Mouse (Mus musculus) midbrain, embryonic 16.5 days (tissue): ENCODE measurements around the gene Rhox2a. TPM values are rescaled to one million over a fixed set of nuclear protein-coding genes. Genes with fewer than 3 reads are reported as not detected.
"Not testable (repeated sequence)": the region's sequence is repeated elsewhere in the genome, so short reads cannot be mapped to it uniquely, and the experiment has no call there.

ENCODE experiments used
- ATAC-seq: fragments of 200-750 bp; cut with Nextera tagmentation; 2 replicates; pipeline ENCODE4 v1.8.0; 2017; ENCODE audit warnings: moderate TSS enrichment
- H3K27ac ChIP-seq: fragments of 300-500 bp; sonication (generic); 2 replicates; pipeline ENCODE4 v1.5.1; 2014; ENCODE audit warnings: mild to moderate bottlenecking, low read length, mixed read lengths
- H3K27me3 ChIP-seq: fragments of 300-500 bp; sonication (generic); 2 replicates; pipeline ENCODE4 v1.6.1; 2014; ENCODE audit warnings: low read depth, low read length, mixed read lengths; ENCODE audit not compliant: control insufficient read depth, insufficient read depth
- H3K36me3 ChIP-seq: fragments of 300-500 bp; sonication (generic); 2 replicates; pipeline ENCODE4 v1.6.1; 2014; ENCODE audit warnings: mild to moderate bottlenecking, low read length, moderate library complexity, mixed read lengths; ENCODE audit not compliant: control insufficient read depth, insufficient read depth
- H3K4me1 ChIP-seq: fragments of 300-500 bp; sonication (generic); 2 replicates; pipeline ENCODE4 v1.6.1; 2014; ENCODE audit warnings: mild to moderate bottlenecking, low read length, mixed read lengths; ENCODE audit not compliant: control insufficient read depth, insufficient read depth
- H3K4me2 ChIP-seq: fragments of 300-500 bp; sonication (generic); 2 replicates; pipeline ENCODE4 v1.6.1; 2014; ENCODE audit warnings: mild to moderate bottlenecking, low read length, mixed read lengths
- H3K4me3 ChIP-seq: fragments of 300-500 bp; sonication (generic); 2 replicates; pipeline ENCODE4 v1.5.1; 2014; ENCODE audit warnings: low read depth, mild to moderate bottlenecking, low read length, moderate library complexity, mixed read lengths
- H3K9ac ChIP-seq: fragments of 300-500 bp; sonication (generic); 2 replicates; pipeline ENCODE4 v1.6.1; 2014; ENCODE audit warnings: low read depth, low read length, mixed read lengths
- H3K9me3 ChIP-seq: fragments of 300-500 bp; sonication (generic); replicated peaks from 2 replicates; pipeline ENCODE4 v1.6.1; 2014; ENCODE audit warnings: mild to moderate bottlenecking, low read length, mixed read lengths; ENCODE audit not compliant: control insufficient read depth, poor library complexity, severe bottlenecking
- WGBS: fragments of 180-500 bp; shearing (Covaris S2); extraction: QIAGEN DNeasy Blood & Tissue Kit; methylation state at CpG from one replicate; pipeline ENCODE4 v1.1.7; 2014; 5-methylcytosine and 5-hydroxymethylcytosine counted together
- polyA plus RNA-seq: library from polyadenylated mRNA; unstranded; fragments of >200 nt; fragmentation: Nextera tagmentation; extraction: Ambion mirVana; gene quantifications from 2 replicates; pipeline ENCODE4 v1.2.1, GENCODE M21; 2015

Gene Rhox2a
- polyA plus RNA-seq = not detected in 2 replicates

- H3K9ac ChIP-seq, H3K4me3 ChIP-seq, ATAC-seq, H3K27ac ChIP-seq, H3K4me2 ChIP-seq, H3K27me3 ChIP-seq, H3K4me1 ChIP-seq, H3K36me3 ChIP-seq, H3K9me3 ChIP-seq: not testable (repeated sequence)
- whole genome bisulfite sequencing = no CpG with 5 or more reads among the region's 9 CpGs
Measured at GRCm38 (mm10) chrX:37244676-37245075, at the start of gene Rhox2a. Rhox2a (plus strand) TSS chrX:37244976.

GRCm38 (mm10) chrX:37198676-37199075 lies 46.1 kb upstream of the Rhox2a start:
- H3K27ac ChIP-seq = no peak overlapping the region
- no peaks in the 10 kb centered on the region for H3K27me3 ChIP-seq
- no peaks in the 10 kb centered on the region for H3K36me3 ChIP-seq
- no peaks in the 10 kb centered on the region for H3K4me1 ChIP-seq
- no peak overlapping the region for H3K4me2 ChIP-seq
- no peak overlapping the region for H3K4me3 ChIP-seq
- no peaks in the 10 kb centered on the region for H3K9me3 ChIP-seq
- no peak for ATAC-seq
- 65% methylated on average over 8 of the region's 8 CpGs for WGBS
- no peak overlapping the region for H3K9ac ChIP-seq

- no peak within 1 kb of the TSS for H3K9ac ChIP-seq
- H3K36me3 ChIP-seq = no peaks in the 10 kb centered on the region
- no peak within 1 kb of the TSS for H3K4me3 ChIP-seq
- ATAC-seq = no peak
- no peaks in the 10 kb centered on the region for H3K9me3 ChIP-seq
- 86% methylated on average over 10 of the region's 10 CpGs for WGBS
- H3K4me2 ChIP-seq = no peak within 1 kb of the TSS
- H3K27me3 ChIP-seq = no peaks in the 10 kb centered on the region
- H3K27ac ChIP-seq = no peak within 1 kb of the TSS
- no peaks in the 10 kb centered on the region for H3K4me1 ChIP-seq
Measured at GRCm38 (mm10) chrX:37210941-37211340, 33.8 kb upstream of the Rhox2a start, which contains the start of gene Gm9. Gm9 (minus strand) TSS chrX:37211041.

- H3K9me3 ChIP-seq, H3K27me3 ChIP-seq, H3K36me3 ChIP-seq, H3K9ac ChIP-seq, H3K27ac ChIP-seq, H3K4me3 ChIP-seq, H3K4me2 ChIP-seq, H3K4me1 ChIP-seq, ATAC-seq: not testable (repeated sequence)
- WGBS = 79% methylated on average over 1 of the region's 1 CpGs
Measured at GRCm38 (mm10) chrX:37222158-37222557, 22.6 kb upstream of the Rhox2a start, which contains the start of gene Rhox1. Rhox1 (minus strand) TSS chrX:37222258.

- not testable (repeated sequence) for H3K4me2 ChIP-seq, ATAC-seq, H3K27ac ChIP-seq, H3K4me3 ChIP-seq, H3K4me1 ChIP-seq, H3K36me3 ChIP-seq, H3K9ac ChIP-seq, H3K9me3 ChIP-seq, H3K27me3 ChIP-seq
- WGBS = no CpG with 5 or more reads among the region's 3 CpGs
Measured at GRCm38 (mm10) chrX:37249619-37250018, 4.8 kb downstream of the Rhox2a start, which contains the start of gene Rhox3a. Rhox3a (plus strand) TSS chrX:37249919.

- not testable (repeated sequence) for H3K4me2 ChIP-seq, H3K9ac ChIP-seq, H3K27ac ChIP-seq, H3K4me3 ChIP-seq, H3K36me3 ChIP-seq, H3K27me3 ChIP-seq, H3K9me3 ChIP-seq, H3K4me1 ChIP-seq, ATAC-seq
- 95% methylated on average over 8 of the region's 19 CpGs for WGBS
Measured at GRCm38 (mm10) chrX:37265038-37265437, 20.3 kb downstream of the Rhox2a start, which contains the start of gene Rhox4a. Rhox4a (plus strand) TSS chrX:37265338.

Other genes with a start within 250 kb of the Rhox2a start
- 0.12 TPM in 1 of 2 replicates, not detected in the other for gene Sowahd, start 196.1 kb upstream of the Rhox2a start, polyA plus RNA-seq
- gene Rpl39, start 159.6 kb upstream of the Rhox2a start, polyA plus RNA-seq = 229 and 259 TPM in 2 replicates
- gene Upf3b, start 134.7 kb upstream of the Rhox2a start, polyA plus RNA-seq = 29.8 and 32.8 TPM in 2 replicates
- gene Nkap, start 118.2 kb upstream of the Rhox2a start, polyA plus RNA-seq = 26.2 and 26.8 TPM in 2 replicates
- 0.57 and 0.82 TPM in 2 replicates for gene Akap14, start 76.1 kb upstream of the Rhox2a start, polyA plus RNA-seq
- gene Ndufa1, start 53.8 kb upstream of the Rhox2a start, polyA plus RNA-seq = 605 and 635 TPM in 2 replicates
- gene Rnf113a1, start 53.7 kb upstream of the Rhox2a start, polyA plus RNA-seq = 20.8 and 23.2 TPM in 2 replicates
- not detected in 2 replicates for gene Gm9, start 33.9 kb upstream of the Rhox2a start, polyA plus RNA-seq
- gene Rhox1, start 22.7 kb upstream of the Rhox2a start, polyA plus RNA-seq = not detected in 2 replicates
- not detected in 2 replicates for gene Rhox3a, start 4.9 kb downstream of the Rhox2a start, polyA plus RNA-seq
- not detected in 2 replicates for gene Rhox4a, start 20.4 kb downstream of the Rhox2a start, polyA plus RNA-seq
- gene Rhox3a2, start 135.1 kb downstream of the Rhox2a start, polyA plus RNA-seq = not detected in 2 replicates
- not detected in 2 replicates for gene Rhox4a2, start 145.9 kb downstream of the Rhox2a start, polyA plus RNA-seq
- not detected in 2 replicates for gene Rhox2b, start 167.1 kb downstream of the Rhox2a start, polyA plus RNA-seq
- gene Rhox4b, start 187.5 kb downstream of the Rhox2a start, polyA plus RNA-seq = not detected in 2 replicates
- gene Rhox2c, start 208.7 kb downstream of the Rhox2a start, polyA plus RNA-seq = not detected in 2 replicates
- not detected in 2 replicates for gene Rhox3c, start 213.6 kb downstream of the Rhox2a start, polyA plus RNA-seq
- not detected in 2 replicates for gene Rhox4c, start 235.4 kb downstream of the Rhox2a start, polyA plus RNA-seq
- not detected in 2 replicates for gene Rhox2d, start 248.5 kb downstream of the Rhox2a start, polyA plus RNA-seq